Mouse (Mus musculus): ENCODE measurements around the gene Rps18. TPM values are rescaled to one million over a fixed set of nuclear protein-coding genes. Genes with fewer than 3 reads are reported as not detected.

Rps18 gene
- polyA plus RNA-seq, 1 experiment from 2014 or later: 1,395 TPM

DNA sequence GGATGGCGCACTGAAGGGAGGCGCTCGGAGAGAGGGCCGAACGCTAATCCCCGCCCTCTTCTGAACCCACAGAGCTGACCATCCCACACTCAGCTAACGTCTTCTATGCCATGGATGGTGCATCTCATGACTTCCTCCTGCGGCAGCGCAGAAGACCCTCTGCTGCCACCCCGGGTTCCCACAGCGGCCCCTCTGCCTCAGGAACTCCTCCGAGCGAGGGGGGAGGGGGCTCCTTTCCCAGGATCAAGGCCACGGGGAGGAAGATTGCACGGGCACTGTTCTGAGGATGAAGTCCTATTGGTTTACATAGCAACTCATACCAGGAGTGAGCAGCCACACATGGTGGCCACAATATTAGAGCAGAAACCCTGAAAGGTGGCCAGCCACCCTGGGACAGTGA, 18.8 kb downstream of the Rps18 start:
- H3K4me3 ChIP-seq (ENCODE audit: low read depth, low read length): no peak overlapping the region
- H3K36me3 ChIP-seq (replicated peaks; ENCODE audit: control insufficient read depth, insufficient read depth, low read depth, low read length): peaks cover 8% of the 10 kb centered on the region
- 87% methylated on average over 15 of the region's 15 CpGs for WGBS

DNA sequence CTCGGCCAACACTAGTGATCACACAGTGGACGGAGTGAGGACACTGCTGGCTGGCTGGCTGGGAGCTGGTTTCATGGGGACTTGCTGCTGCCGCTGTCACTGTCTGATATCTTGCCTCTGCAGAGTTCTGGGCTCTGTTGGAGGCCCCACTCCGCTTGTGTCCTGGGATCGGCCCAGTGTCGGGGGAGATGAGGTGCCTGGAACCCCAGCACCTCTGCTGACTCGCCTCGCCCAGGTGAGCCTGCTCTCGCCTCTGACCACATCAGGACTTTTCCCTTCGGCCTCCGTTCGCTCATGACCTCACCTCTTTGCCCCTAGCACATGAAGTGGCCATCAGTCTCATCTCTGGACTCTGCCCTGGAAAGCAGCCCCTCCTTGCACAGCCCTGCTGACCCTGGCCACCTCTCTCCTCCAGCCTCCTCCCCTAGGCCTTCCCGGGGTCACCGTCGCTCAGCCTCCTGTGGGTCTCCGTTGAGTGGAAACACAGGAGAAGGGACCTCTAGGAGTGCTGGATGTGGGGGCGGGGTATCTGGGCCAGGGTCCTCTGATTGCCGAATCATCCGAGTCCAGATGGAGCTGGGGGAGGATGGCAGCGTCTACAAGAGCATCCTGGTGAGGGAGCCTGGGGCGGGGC, 20.3 kb downstream of the Rps18 start:
- WGBS: 84% methylated on average over 21 of the region's 21 CpGs
- Histone ChIP-seq H3K4me3 (ENCODE audit: low read depth, low read length) (no peak overlapping the region), H3K36me3 (replicated peaks; ENCODE audit: control insufficient read depth, insufficient read depth, low read depth, low read length) (peaks cover 8% of the 10 kb centered on the region)

More for the DNA sequence above, 18.8 kb downstream of the Rps18 start:
- Histone ChIP-seq H3K4me2 (ENCODE audit: low read depth, low read length) (no peak overlapping the region), H3K27me3 (ENCODE audit: control insufficient read depth, insufficient read depth, low read length) (no peaks in the 10 kb centered on the region; the same call in 1 of the 2 replicates), H3K27ac (replicated peaks; ENCODE audit: low read depth, low read length) (no peak overlapping the region), H3K4me1 (ENCODE audit: control insufficient read depth, insufficient read depth, low read length) (no peaks in the 10 kb centered on the region; the same call in 1 of the 2 replicates), H3K9me3 (replicated peaks; ENCODE audit: control insufficient read depth, low read length) (no peaks in the 10 kb centered on the region), H3K9ac (replicated peaks; ENCODE audit: low read length) (no peak overlapping the region)
- no peak for DNase-seq (ENCODE audit: low spot score)
- no peak for ATAC-seq (replicated peaks; ENCODE audit: insufficient number of reproducible peaks, low FRiP score, low TSS enrichment, low read depth)

DNA sequence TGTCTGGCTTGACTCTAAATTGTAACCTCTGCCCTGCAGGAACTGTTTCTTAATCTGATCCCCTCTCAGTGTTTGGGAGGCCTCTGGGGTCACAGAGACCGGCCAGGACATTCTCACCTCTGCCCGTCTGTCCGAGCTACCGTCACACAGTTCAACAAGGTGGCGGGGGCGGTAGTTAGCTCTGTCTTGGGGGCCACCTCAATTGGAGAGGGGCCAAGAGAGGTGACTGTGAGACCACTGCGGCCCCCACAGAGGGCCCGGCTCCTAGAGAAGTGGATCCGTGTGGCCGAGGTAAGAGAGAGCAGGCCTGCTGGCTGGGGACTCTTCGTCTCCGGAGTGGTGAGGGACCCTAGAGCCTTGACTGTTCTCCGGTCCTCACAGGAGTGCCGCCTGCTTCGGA, 22.8 kb downstream of the Rps18 start:
- ATAC-seq (replicated peaks; ENCODE audit: insufficient number of reproducible peaks, low FRiP score, low TSS enrichment, low read depth) (no peak), DNase-seq (ENCODE audit: low spot score) (no peak)
- Histone ChIP-seq H3K4me1 (ENCODE audit: control insufficient read depth, insufficient read depth, low read length) (no peaks in the 10 kb centered on the region; the same call in 1 of the 2 replicates), H3K27ac (replicated peaks; ENCODE audit: low read depth, low read length) (no peak overlapping the region), H3K4me3 (ENCODE audit: low read depth, low read length) (no peak overlapping the region), H3K36me3 (replicated peaks; ENCODE audit: control insufficient read depth, insufficient read depth, low read depth, low read length) (peaks cover 6% of the 10 kb centered on the region), H3K9ac (replicated peaks; ENCODE audit: low read length) (no peak overlapping the region), H3K9me3 (replicated peaks; ENCODE audit: control insufficient read depth, low read length) (no peaks in the 10 kb centered on the region), H3K27me3 (ENCODE audit: control insufficient read depth, insufficient read depth, low read length) (no peaks in the 10 kb centered on the region; the same call in 1 of the 2 replicates), H3K4me2 (ENCODE audit: low read depth, low read length) (no peak overlapping the region)
- 80% methylated on average over 15 of the region's 15 CpGs for WGBS

More for the DNA sequence above, 20.3 kb downstream of the Rps18 start:
- no peak overlapping the region for H3K4me2 ChIP-seq (ENCODE audit: low read depth, low read length)
- no peaks in the 10 kb centered on the region; the same call in 1 of the 2 replicates for H3K4me1 ChIP-seq (ENCODE audit: control insufficient read depth, insufficient read depth, low read length)
- no peak overlapping the region for H3K9ac ChIP-seq (replicated peaks; ENCODE audit: low read length)
- no peak overlapping the region for H3K27ac ChIP-seq (replicated peaks; ENCODE audit: low read depth, low read length)
- no peaks in the 10 kb centered on the region for H3K9me3 ChIP-seq (replicated peaks; ENCODE audit: control insufficient read depth, low read length)
- ATAC-seq (replicated peaks; ENCODE audit: insufficient number of reproducible peaks, low FRiP score, low TSS enrichment, low read depth) (no peak), DNase-seq (ENCODE audit: low spot score) (no peak)
- no peaks in the 10 kb centered on the region; the same call in 1 of the 2 replicates for H3K27me3 ChIP-seq (ENCODE audit: control insufficient read depth, insufficient read depth, low read length)

DNA sequence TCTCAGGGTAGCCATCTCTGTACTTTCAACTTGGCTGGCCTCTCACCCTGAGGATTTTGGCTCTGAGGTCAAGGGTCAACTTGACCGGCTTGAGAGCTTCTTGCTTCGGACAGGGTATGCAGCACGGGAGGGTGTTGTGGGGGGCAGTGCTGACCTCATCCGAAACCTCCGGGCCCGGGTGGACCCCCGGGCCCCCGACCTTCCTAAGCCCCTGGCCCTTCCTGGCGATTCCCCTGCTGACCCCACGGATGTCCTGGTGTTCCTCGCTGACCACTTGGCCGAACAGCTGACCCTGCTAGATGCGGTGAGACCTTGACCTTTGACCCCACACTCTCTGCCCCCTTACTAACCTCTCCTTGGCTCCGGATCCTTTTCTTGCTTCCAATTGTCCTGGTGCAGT, 23.4 kb downstream of the Rps18 start:
- Histone ChIP-seq H3K27ac (replicated peaks; ENCODE audit: low read depth, low read length) (no peak overlapping the region), H3K9me3 (replicated peaks; ENCODE audit: control insufficient read depth, low read length) (no peaks in the 10 kb centered on the region), H3K27me3 (ENCODE audit: control insufficient read depth, insufficient read depth, low read length) (no peaks in the 10 kb centered on the region; the same call in 1 of the 2 replicates), H3K4me1 (ENCODE audit: control insufficient read depth, insufficient read depth, low read length) (no peaks in the 10 kb centered on the region; the same call in 1 of the 2 replicates), H3K4me2 (ENCODE audit: low read depth, low read length) (no peak overlapping the region), H3K36me3 (replicated peaks; ENCODE audit: control insufficient read depth, insufficient read depth, low read depth, low read length) (peaks cover 6% of the 10 kb centered on the region), H3K4me3 (ENCODE audit: low read depth, low read length) (no peak overlapping the region), H3K9ac (replicated peaks; ENCODE audit: low read length) (no peak overlapping the region)
- 75% methylated on average over 14 of the region's 14 CpGs for WGBS
- DNase-seq (ENCODE audit: low spot score) (no peak), ATAC-seq (replicated peaks; ENCODE audit: insufficient number of reproducible peaks, low FRiP score, low TSS enrichment, low read depth) (no peak)

DNA sequence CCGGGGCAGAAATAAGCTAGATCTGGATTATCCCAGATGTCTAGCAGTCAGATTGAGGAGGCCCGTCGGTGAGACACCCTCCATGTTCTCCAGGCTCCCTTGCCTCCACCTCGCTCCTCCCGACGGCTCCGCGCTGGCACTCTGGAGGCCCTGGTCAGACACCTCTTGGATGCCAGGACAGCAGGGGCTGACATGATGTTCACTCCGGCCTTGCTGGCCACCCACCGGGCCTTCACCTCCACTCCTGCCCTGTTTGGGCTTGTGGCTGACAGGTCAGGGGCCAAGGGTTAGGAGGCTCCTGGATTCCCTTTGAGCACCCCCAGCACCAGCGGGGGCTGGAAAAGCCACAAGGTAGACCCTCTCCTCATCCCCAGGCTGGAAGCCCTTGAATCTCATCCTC, 23.9 kb downstream of the Rps18 start:
- Histone ChIP-seq H3K4me1 (ENCODE audit: control insufficient read depth, insufficient read depth, low read length) (no peaks in the 10 kb centered on the region; the same call in 1 of the 2 replicates), H3K4me2 (ENCODE audit: low read depth, low read length) (no peak overlapping the region), H3K36me3 (replicated peaks; ENCODE audit: control insufficient read depth, insufficient read depth, low read depth, low read length) (peaks cover 3% of the 10 kb centered on the region), H3K9ac (replicated peaks; ENCODE audit: low read length) (no peak overlapping the region), H3K27ac (replicated peaks; ENCODE audit: low read depth, low read length) (no peak overlapping the region), H3K9me3 (replicated peaks; ENCODE audit: control insufficient read depth, low read length) (no peaks in the 10 kb centered on the region), H3K27me3 (ENCODE audit: control insufficient read depth, insufficient read depth, low read length) (no peaks in the 10 kb centered on the region; the same call in 1 of the 2 replicates), H3K4me3 (ENCODE audit: low read depth, low read length) (no peak overlapping the region)
- no peak for DNase-seq (ENCODE audit: low spot score)
- WGBS: 91% methylated on average over 11 of the region's 11 CpGs
- no peak for ATAC-seq (replicated peaks; ENCODE audit: insufficient number of reproducible peaks, low FRiP score, low TSS enrichment, low read depth)

DNA sequence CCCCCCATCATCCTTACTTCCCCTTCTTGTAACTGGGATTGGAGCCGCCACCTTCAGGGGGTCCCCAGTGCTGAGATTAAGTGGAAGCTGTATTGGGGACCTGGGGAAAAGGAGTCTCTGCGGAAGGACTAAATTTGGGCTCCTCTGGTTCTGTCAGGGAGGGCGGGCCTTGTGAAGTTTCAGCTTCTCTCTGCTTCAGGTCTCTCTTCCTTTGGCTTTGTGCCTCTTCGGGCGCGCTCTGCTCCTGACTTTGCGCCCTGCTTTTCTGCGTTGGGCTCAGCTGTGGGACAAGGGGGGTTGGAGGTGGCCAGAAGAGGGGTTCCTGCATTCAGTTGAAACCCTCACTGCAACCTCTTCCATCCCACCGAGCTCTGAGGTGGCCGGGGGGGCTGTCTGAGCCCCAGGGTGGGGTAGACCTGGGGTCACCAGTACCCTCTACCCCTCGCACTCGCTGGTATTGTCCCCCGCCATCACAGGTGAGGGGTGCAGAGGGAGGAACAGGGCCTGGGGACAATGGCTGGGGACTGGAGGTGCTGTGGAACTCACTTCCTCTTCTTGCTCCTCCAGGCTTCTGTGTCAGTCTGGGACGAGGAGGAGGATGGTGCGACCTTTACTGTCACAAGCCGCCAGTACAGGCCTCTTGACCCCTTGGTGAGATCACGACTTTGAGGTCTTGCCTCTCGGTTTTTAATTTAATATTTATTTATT, 24.5 kb downstream of the Rps18 start:
- Histone ChIP-seq H3K36me3 (replicated peaks; ENCODE audit: control insufficient read depth, insufficient read depth, low read depth, low read length) (no peaks in the 10 kb centered on the region), H3K9me3 (replicated peaks; ENCODE audit: control insufficient read depth, low read length) (no peaks in the 10 kb centered on the region), H3K27me3 (ENCODE audit: control insufficient read depth, insufficient read depth, low read length) (no peaks in the 10 kb centered on the region; the same call in 1 of the 2 replicates), H3K9ac (replicated peaks; ENCODE audit: low read length) (peak overlapping the region; percentile 88), H3K4me1 (ENCODE audit: control insufficient read depth, insufficient read depth, low read length) (no peaks in the 10 kb centered on the region; the same call in 1 of the 2 replicates), H3K4me2 (ENCODE audit: low read depth, low read length) (peak overlapping the region; percentile 98), H3K27ac (replicated peaks; ENCODE audit: low read depth, low read length) (no peak overlapping the region), H3K4me3 (ENCODE audit: low read depth, low read length) (peak overlapping the region; percentile 86)
- ATAC-seq (replicated peaks; ENCODE audit: insufficient number of reproducible peaks, low FRiP score, low TSS enrichment, low read depth): no peak
- DNase-seq (ENCODE audit: low spot score): no peak
- 32% methylated on average over 18 of the region's 18 CpGs for WGBS

DNA sequence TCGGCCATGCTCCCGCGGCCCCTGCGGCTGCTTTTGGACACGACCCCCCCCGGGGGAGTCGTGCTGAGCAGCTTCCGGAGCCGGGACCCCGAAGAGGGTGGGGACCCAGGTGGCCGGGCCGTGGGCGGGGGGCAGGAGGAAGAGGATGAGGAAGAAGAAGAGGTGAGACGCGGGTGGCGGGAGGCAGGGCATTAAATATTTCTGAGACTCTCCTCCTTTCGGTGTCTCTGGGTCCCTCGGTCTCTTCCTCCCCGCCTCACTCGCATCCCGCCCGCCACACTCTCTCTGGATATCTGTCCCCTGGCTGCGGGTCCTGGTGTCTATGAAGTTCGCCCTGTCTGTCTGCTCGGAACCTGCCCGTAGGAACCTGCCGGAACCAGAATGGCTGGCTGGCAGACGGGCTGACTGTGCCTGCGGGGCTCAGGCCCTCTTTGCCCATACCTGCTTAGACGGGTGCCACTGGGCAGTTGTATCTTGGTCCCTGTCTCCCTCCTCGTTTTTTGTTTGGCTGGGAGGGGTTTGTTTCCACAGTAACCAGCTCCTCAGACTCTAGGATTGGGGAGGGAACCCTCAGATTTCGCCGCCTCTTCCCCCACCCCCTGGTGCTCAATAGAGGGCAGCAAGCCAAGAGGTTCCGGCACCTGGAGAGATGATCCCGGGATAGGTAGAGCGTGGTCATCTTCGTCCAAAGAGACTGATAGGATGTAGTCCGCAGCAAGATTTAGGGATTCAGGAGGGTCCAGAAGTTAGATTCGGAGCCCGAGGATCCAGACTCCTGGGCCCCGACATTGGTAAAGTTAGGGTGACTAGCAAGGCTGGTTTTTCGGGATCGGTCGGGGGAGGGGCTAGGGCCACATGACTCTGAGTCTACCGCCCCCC, 25.3 kb downstream of the Rps18 start:
- Histone ChIP-seq H3K27ac (replicated peaks; ENCODE audit: low read depth, low read length) (peak overlapping the region; percentile 93), H3K27me3 (ENCODE audit: control insufficient read depth, insufficient read depth, low read length) (no peaks in the 10 kb centered on the region; the same call in 1 of the 2 replicates), H3K36me3 (replicated peaks; ENCODE audit: control insufficient read depth, insufficient read depth, low read depth, low read length) (no peaks in the 10 kb centered on the region), H3K4me3 (ENCODE audit: low read depth, low read length) (peak overlapping the region; percentile 86), H3K9me3 (replicated peaks; ENCODE audit: control insufficient read depth, low read length) (no peaks in the 10 kb centered on the region), H3K4me2 (ENCODE audit: low read depth, low read length) (peak overlapping the region; percentile 98), H3K9ac (replicated peaks; ENCODE audit: low read length) (peak overlapping the region; percentile 88), H3K4me1 (ENCODE audit: control insufficient read depth, insufficient read depth, low read length) (no peaks in the 10 kb centered on the region; the same call in 1 of the 2 replicates)
- peak; percentile 27 for ATAC-seq (replicated peaks; ENCODE audit: insufficient number of reproducible peaks, low FRiP score, low TSS enrichment, low read depth)
- DNase-seq (ENCODE audit: low spot score): peak; percentile 47
- WGBS: under 1% methylated on average over 45 of the region's 45 CpGs

Data from embryonic facial prominence, embryonic 11.5 days (tissue).